Comparison of ENCODE assay signal across 13 mouse cellular contexts in the genomic region with DNA sequence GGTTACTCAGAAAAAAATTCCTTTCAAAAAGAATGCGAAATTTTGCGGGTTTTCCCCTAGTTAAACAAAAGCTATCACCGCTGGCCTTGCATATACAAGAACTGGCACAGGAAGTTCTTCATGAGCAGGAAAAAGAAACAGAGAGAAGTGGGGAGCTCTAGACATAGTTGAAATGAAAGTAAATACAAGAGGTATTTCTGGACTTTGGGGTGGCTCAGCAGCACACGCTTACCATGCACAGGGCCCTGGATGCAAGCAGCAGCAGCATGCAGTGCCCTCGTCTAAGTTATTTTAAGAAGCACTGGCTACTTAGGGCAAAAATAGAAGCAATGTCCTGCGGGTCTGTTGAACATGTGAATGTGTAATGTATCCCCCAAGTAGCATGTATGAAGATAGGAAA. TPM values are rescaled to one million over a fixed set of nuclear protein-coding genes. Genes with fewer than 3 reads are reported as not detected.
DNase-seq lines count a peak whose midpoint lies in the region; ATAC-seq and TF ChIP-seq lines count a peak whose summit lies in the region.
"Had no signal": no experiment of that assay in that cellular context is flagged by ENCODE, and none has a peak within 500 bp of the region (broad histone marks: within the 10 kb centered on the region; RNA-seq: fewer than 3 reads in every experiment).

No protein-coding gene starts in this region.

- intact Hi-C loops in gastrocnemius, adult 2 months (cut with DNase I): loop anchor here (2.0 kb wide), 1 partner anchor 49 kb away; a partner anchor contains a TSS
- intact Hi-C loops in gastrocnemius, postnatal 36 days (cut with DNase I): no loop called here

- peak; percentile 43 for DNase-seq in gastrocnemius, adult 2 months
- DNase-seq in gastrocnemius, postnatal 36 days: no peak
- peak; percentile 46 for DNase-seq in CD4-positive, CD25-positive, alpha-beta regulatory T cell, adult 2 months (ENCODE audit: low read depth, low spot score)
- no peak for DNase-seq in thymus, postnatal 0 days (ENCODE audit: low spot score)
- DNase-seq in kidney, postnatal 14 days: no peak
- DNase-seq in embryo, embryonic 10 days (ENCODE audit: low spot score): no peak
- DNase-seq: adrenal gland, postnatal 14 days; thymus, postnatal 25 days had no signal

- no peaks in the 10 kb centered on the region for H3K9me3 ChIP-seq in heart, embryonic 13.5 days
- no peaks in the 10 kb centered on the region for H3K9me3 ChIP-seq in lung, embryonic 15.5 days
- H3K9me3 ChIP-seq: hindbrain, embryonic 15.5 days; limb, embryonic 13.5 days had no signal

- H3K27ac ChIP-seq in gastrocnemius, adult 2 months: peak overlapping the region; percentile 81
- peak overlapping the region; percentile 83 for H3K27ac ChIP-seq in heart, embryonic 13.5 days (replicated peaks)
- peak overlapping the region; percentile 42; the same call in 1 of the 2 replicates for H3K27ac ChIP-seq in lung, embryonic 15.5 days
- H3K27ac ChIP-seq: hindbrain, embryonic 15.5 days; kidney, postnatal 0 days; limb, embryonic 13.5 days had no signal

- ATAC-seq in heart, embryonic 13.5 days (ENCODE audit: extremely low read depth, insufficient number of reproducible peaks, low FRiP score, low TSS enrichment): no peak; the same call in 1 of the 2 replicates
- ATAC-seq in lung, embryonic 15.5 days (ENCODE audit: borderline replicate concordance, extremely low read depth, low FRiP score, low TSS enrichment): no peak

- WGBS in heart, embryonic 13.5 days: 36% methylated on average over 6 of the region's 6 CpGs
- 34% methylated on average over 6 of the region's 6 CpGs for WGBS in lung, embryonic 15.5 days

- peaks cover 4% of the 10 kb centered on the region; the same call in 1 of the 2 replicates for H3K4me1 ChIP-seq in heart, embryonic 13.5 days
- no peaks in the 10 kb centered on the region for H3K4me1 ChIP-seq in lung, embryonic 15.5 days
- H3K4me1 ChIP-seq: hindbrain, embryonic 15.5 days; limb, embryonic 13.5 days had no signal

- peak overlapping the region; percentile 37; the same call in 1 of the 2 replicates for H3K9ac ChIP-seq in heart, embryonic 13.5 days
- no peak overlapping the region for H3K9ac ChIP-seq in lung, embryonic 15.5 days
- H3K9ac ChIP-seq: hindbrain, embryonic 15.5 days; limb, embryonic 13.5 days had no signal

- TF ChIP-seq CTCF in gastrocnemius, adult 2 months (IDR thresholded peaks at IDR 0.05): no peak

- no peaks in the 10 kb centered on the region for H3K27me3 ChIP-seq in heart, embryonic 13.5 days (replicated peaks)
- H3K27me3 ChIP-seq in lung, embryonic 15.5 days: no peaks in the 10 kb centered on the region
- H3K27me3 ChIP-seq: hindbrain, embryonic 15.5 days; limb, embryonic 13.5 days had no signal

- peak overlapping the region; percentile 53 for H3K4me3 ChIP-seq in gastrocnemius, adult 2 months
- no peak overlapping the region for H3K4me3 ChIP-seq in heart, embryonic 13.5 days
- no peak overlapping the region for H3K4me3 ChIP-seq in lung, embryonic 15.5 days
- H3K4me3 ChIP-seq: hindbrain, embryonic 15.5 days; limb, embryonic 13.5 days had no signal

- H3K4me2 ChIP-seq in heart, embryonic 13.5 days: peak overlapping the region; percentile 54
- no peak overlapping the region; the same call in 1 of the 2 replicates for H3K4me2 ChIP-seq in lung, embryonic 15.5 days
- H3K4me2 ChIP-seq: hindbrain, embryonic 15.5 days; limb, embryonic 13.5 days had no signal

- H3K36me3 ChIP-seq in heart, embryonic 13.5 days: no peaks in the 10 kb centered on the region
- no peaks in the 10 kb centered on the region for H3K36me3 ChIP-seq in lung, embryonic 15.5 days
- H3K36me3 ChIP-seq: hindbrain, embryonic 15.5 days; limb, embryonic 13.5 days had no signal

RNA-seq across cellular contexts. Expression of a gene that starts 48.4 kb away (rescaled TPM):
- total RNA-seq in gastrocnemius, adult 2 months (2021): 10 to 100 TPM; 30.2 to 32.7 TPM
- total RNA-seq in gastrocnemius, postnatal 36 days (2021): 10 to 100 TPM; 19.9 to 27.8 TPM
- polyA plus RNA-seq in heart, embryonic 13.5 days (2015; fragmentation: Nextera tagmentation; extraction: Ambion mirVana): 43.3 and 46.4 TPM in 2 replicates
- 76.2 and 84.3 TPM in 2 replicates for polyA plus RNA-seq in lung, embryonic 15.5 days (2015; fragmentation: Nextera tagmentation; extraction: Ambion mirVana)
- polyA plus RNA-seq in thymus, postnatal 0 days (2015; fragmentation: Nextera tagmentation; extraction: Ambion mirVana): 66.4 and 83.2 TPM in 2 replicates

Comparison
In these comparisons a context has a peak if more than half of its experiments do, and no peak if none do; other contexts are left out.
1. DNase-seq: peak in gastrocnemius, adult 2 months (single experiment) and CD4-positive, CD25-positive, alpha-beta regulatory T cell, adult 2 months (single experiment); none in gastrocnemius, postnatal 36 days (0 of 2), thymus, postnatal 0 days (single experiment), kidney, postnatal 14 days (single experiment) and embryo, embryonic 10 days (single experiment).
2. Peak in every context shown above with its lines, with median percentiles within 50 percentile points of each other: H3K27ac ChIP-seq.